Mouse (Mus musculus): ENCODE measurements around the gene Tmcc3. TPM values are rescaled to one million over a fixed set of nuclear protein-coding genes. Genes with fewer than 3 reads are reported as not detected.

Tmcc3 gene
- 10 to 100 TPM; 33.7 to 34.4 TPM for total RNA-seq (2021)
- long read RNA-seq, experiment 1, full-length matches to known transcripts: 8 of 27 reads
- long read RNA-seq, experiment 1, partial matches to known transcripts: 12 of 27 reads
- long read RNA-seq, experiment 1, other reads (novel, unspliced or antisense): 7 of 27 reads
- long read RNA-seq, experiment 2, full-length matches to known transcripts: 17 of 24 reads
- long read RNA-seq, experiment 2, partial matches to known transcripts: 1 of 24 reads
- long read RNA-seq, experiment 2, other reads (novel, unspliced or antisense): 6 of 24 reads

DNA sequence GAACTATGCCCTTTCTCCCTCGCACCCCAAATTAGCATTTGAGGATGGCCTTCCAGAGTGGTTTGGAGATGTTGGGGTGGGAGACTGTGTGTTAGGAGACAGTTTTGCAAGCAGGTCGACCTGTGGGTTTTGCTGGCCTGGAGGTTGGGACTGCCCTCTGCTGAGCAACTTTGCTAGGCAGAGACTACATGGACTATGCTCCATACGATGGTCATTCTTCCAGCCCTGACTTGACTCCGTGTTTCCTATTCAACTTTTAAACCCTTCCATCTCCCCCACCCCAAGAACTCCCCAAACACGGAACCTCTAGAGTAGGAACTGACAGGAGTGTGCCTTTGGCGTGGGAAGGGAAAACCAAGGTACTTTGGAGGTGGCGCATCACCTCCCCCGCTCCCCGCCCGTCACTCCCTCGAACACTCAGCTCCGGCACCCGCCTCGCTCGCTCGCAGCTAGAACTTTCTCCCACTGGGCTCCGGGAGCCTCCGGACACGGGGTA is at the start of gene Tmcc3:
TSS of gene Tmcc3 (plus strand) at position 439 of the 496 bp plus-strand sequence.
- no peak for DNase-seq

DNA sequence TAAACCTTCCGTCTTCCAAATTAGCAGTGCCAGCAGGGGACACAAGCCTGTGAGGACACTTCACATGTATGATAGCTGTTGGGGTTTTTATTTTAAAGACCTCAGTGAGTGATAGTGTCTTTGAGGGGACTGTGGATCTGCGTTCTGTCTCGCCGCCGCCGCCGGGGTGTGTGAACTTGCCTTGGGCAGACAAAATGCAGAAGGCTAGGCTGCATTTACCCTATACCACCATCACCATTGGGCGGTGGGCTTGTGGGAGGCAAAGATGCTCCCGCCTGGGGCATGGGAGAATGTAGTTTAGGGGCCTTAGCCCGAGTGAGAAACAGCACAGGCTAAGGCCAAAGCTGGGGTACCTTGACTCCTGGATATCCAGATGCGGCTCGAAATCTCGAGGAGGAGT is 49.1 kb upstream of the Tmcc3 start:
- DNase-seq: no peak

DNA sequence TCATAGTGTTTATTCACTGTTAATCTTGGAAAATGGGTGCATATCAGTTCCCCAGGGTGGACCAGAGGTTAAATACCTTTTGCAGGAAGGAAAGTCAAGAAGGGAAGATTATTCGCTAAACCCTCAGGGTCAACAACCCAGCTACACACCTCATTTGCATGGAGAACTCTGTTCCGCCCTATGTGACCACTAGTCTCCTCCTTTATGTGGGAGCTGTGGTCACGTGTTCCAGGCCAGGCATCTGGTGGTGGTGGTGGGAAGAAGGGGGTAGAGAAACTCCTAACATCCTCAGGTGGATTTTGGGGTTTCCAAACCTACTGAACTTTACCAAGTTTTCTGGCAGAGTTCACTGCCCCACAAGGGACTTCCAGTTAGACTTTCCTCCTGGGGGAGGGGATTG is 48.5 kb upstream of the Tmcc3 start:
- DNase-seq: no peak

DNA sequence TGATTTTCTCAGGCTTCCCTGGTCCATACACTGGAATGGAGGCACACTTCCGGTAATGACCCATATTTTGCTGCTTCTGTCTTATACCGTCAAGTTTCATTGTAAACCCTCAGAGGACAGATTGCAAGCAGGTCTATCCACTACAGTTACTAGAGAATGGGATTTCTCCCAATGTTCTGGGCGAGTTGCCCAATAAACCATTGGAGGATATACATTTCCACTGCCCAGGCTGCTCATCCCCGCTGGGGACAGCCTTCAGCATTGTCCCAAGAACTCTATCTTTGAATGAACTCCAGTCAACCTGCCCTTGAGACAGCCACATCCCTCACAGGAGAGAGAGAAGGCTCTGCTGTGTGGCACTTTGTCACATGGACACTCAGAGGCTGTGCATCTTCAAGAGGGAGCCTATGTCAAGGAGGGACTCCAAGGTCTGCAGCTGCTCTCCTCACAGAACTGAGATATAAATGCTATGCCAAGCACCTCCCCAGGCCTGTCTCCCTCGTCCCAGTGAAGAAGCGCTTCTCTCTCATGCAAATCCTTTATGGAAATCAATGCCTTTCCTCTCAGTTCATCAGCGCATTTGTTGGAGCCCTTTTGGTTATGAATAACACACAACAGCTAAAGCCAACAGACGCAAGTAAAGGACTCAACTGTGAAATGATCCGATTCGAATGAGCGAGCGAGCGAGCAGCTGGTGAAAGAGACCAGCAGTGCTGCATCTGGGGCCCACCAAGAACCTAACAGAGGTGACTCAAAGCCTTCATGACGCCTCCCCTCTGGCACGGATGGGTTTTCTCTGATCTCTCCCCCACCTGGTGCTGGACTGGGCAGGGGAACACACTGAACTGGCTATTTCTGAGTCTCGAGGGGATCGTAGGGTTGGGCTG is 45.9 kb upstream of the Tmcc3 start:
- no peak for DNase-seq

DNA sequence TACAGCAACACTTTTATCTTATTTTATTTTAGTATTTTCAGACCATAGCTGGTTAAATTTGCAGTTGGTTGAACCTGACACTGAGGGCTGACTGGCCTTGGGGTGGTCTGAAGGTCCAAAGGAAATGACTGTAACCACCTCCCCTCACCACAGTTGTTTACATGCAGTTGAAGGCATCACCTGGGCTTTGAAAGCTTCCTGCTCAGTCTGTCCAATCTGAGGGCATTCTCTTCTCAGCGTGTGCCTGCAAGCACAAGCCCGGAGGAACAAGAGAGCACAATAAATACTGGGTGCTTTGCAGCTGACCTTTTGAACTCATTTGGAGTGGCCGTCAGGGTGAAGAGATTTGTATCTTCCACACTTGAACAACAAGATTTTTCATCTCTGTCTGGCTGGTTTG is 36.4 kb upstream of the Tmcc3 start:
- no peak for DNase-seq

DNA sequence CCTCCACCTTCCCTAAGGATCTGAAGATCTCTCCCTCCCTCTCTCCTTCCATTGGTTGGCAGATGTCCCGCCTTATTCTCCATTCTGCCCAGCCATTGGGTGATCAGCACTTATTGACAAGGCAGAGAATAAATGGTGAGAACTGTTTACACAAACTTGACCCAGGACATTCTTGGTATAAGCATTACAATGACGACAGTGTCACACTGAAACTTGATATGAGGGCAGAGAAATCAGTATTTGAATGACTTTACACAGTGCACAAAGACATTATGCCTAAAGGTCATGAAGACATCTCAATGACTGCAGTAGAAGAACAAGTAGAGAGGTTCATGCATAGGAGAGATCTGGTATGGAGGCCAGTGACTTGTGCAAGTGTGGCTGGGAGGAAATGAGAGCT is 35.2 kb upstream of the Tmcc3 start:
- no peak for DNase-seq

DNA sequence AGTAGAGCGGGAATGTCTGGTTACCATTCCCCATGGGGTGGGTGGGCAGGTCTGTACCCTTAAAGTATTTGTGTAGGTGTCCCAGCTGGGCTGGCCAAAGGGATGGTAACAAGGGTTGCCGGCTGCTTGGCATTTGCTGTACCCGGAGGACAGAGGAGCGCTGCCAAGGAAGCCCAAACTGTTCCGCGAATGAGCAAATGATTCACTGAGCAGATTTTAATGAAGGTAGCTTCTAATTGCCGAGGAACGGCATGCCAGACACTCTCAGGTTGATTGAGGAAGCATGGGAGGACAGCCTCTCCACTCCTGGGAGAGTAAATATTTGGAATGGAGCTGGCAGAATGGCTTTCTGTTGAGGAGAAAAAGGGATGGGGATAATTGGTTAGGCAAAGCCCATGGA is 29.6 kb upstream of the Tmcc3 start:
- DNase-seq: no peak

DNA sequence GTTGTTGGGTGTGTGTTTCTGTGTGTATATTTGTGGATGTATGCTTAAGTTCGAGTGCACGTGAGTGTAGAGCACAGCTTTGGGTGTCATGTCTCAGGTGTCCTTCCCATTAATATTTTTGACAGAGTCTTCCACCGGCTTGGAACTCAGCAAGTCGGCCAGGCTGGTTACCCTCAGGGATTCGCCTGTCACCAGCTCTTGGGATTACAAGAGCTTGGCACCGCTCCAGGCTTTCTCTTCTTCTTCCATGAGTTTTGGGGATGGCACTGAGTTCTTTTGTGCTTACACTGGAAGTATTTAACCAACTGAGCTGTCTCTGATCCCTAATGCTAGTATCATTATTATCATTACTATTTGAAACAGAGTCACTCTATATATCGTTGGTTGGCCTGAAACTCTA is 29.0 kb upstream of the Tmcc3 start:
- DNase-seq: no peak

DNA sequence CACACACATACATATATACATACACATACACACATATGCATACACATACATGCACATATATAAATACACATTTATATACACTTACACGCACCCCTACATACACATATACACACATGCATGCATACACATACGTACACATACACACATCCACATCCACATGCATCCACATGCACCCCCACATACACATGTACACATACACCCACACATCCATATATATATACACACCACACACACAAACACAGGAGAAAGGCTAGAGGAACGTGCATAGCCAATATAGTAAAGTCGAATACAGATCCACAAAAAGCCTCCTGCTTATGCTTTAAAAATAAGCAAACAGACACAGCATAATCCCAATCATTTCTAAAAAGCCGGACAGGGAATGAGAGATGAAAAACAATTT is 17.3 kb upstream of the Tmcc3 start:
- no peak for DNase-seq

DNA sequence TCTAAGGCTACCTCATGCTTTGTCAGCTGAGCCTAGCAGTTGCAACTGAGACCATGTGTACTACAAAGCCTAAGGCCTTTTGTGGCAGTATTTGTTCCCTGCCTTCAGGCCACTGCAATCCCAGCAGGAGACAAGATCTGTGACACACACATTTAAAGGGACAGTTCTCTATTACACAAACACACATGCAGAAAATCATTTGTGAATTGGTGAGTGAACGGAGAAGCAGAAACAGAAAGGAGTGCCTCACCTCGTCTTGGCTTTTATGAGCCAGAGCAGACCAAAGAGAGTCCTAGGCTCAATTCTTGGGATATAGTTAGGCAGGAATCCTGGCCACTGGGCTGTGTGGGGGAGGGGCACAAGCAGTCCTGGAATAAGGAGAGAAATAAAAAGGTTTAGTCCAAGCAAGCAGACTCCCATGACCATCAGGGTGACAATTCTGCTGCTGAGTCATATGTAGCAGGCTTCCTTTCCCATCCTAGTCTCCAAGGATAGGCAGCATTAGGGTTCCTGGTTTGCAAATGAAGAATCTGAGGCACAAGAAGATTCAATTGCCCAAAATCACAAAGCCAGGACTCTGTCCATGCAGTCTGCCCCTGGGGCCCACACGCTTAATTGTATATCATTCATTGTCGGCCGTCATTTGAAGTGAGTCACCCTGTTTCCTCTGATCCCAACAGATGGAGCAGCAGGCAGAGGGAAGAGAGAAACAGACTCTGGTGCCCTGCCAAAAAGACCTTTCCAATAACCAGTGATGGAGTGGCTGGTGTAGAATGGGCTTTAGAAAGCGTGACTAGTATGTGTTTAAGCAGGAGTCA is 16.6 kb upstream of the Tmcc3 start:
- DNase-seq: peak; percentile 6

DNA sequence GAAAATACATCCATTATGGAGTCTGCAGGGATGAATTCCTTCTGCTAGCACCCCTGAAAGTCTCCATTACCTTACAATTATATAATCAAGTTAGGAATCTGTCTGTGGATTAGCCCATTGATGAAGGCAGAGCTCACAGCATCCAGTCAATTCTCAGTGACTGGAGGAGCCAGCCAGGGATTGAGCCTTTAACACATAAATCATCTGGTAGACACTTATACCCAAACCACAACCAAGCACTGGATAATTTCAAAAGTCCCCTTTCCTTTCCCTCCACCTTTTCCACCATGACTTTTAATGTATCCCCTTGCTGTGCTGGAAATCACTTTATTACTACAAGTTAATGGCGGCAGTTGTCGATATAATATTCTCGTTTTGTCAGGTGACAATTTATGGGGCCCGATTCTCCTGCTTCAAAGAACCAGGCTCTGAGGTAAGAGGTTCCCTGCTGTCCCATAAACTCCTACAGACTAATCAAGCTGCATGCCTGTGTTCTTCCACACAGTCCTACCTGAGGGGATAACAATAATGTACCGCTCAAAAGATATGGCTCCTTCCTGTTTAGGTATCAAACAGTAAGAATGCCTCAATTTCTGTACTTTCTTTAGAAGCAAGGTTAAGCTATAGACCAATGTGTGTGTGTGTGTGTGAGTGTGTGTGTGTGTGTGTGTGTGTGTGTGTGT is 15.7 kb upstream of the Tmcc3 start:
- no peak for DNase-seq

DNA sequence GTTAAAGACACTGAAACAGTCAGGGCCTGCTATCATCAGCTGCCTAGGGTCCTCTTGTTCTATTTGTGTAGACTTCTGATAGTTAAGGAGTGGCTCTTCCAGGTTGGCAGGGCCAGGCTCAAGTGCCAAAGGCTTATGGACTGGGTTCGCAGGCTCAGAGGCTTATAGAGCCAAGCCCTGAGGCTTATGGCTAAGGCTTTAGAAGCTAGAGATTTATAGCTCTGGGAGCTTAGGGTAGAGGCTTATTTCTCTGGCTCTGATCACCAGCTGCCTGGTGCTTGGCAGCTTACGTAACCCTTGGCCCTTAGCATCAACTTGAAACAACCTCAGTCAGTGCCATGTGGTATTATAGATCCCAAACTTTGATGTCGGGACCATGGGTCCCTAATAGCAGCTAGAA is 13.3 kb upstream of the Tmcc3 start, which contains the start of gene Gm4792:
TSS of gene Gm4792 (minus strand) at position 233 of the 400 bp plus-strand sequence.
- DNase-seq: no peak

DNA sequence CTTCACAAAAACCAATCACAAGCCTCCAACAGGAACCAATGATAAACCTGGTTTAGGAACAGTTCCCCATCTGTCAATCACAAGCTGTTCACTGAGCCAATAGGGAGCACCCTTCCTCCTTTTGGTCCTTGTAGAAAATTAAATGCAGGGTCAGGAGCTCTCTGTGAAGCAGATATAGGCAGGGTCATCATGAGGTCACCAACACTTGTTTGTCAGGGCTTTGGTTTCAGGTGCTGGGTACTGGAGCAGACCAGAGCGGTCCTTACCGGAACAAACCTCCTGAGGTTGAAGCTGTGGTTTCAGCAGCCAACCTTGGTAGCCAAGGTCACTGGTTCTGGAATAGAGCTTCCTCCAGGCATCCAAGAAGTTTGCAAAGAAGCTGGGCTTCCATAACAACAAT is 12.4 kb upstream of the Tmcc3 start:
- no peak for DNase-seq

DNA sequence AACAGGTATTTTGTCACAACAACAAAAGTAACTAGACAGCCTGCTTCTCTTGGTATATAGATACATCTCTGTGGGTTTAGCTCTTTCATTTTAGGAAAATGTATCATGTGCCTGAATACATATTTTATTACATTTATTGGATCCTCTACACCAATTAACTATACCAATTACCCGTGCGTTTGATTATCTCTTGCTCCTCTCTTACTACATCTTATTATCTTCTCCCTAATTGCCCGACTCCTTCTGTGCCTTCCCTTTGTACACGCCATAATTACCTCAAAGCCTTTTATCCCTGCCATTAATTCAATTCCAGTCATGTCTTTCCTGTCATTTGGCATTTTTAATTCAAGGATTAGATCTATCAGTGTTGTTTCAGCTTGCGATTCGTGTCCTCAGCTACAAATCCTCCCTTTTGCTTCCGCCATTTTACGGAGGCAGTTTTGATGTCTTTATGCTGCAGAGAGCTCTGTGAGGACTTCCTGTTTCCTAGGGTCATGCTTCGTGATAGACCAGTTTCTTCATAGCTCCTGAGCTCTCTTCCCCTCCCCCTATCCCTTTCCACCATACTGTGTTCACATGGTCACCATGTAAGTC is 7.6 kb upstream of the Tmcc3 start:
- no peak for DNase-seq

DNA sequence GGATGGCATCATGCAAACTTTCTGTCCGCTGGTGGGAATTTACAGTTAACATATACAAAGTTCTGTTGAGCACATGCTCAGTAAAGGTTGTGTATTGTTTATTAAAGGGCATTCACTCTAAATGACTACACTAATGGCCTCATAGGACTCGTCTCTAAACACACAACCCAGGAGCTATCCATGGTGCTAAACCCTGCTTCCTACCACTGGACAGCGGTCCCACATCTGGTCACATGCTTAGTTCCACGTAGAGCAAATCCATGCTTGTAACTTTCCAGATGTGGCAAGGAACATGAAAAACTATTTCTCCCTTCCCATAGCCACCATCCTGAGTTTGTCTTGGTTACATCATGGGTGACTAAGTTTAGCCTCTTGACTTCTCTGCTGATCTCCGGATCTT is 6.2 kb upstream of the Tmcc3 start:
- DNase-seq: peak; percentile 71

DNA sequence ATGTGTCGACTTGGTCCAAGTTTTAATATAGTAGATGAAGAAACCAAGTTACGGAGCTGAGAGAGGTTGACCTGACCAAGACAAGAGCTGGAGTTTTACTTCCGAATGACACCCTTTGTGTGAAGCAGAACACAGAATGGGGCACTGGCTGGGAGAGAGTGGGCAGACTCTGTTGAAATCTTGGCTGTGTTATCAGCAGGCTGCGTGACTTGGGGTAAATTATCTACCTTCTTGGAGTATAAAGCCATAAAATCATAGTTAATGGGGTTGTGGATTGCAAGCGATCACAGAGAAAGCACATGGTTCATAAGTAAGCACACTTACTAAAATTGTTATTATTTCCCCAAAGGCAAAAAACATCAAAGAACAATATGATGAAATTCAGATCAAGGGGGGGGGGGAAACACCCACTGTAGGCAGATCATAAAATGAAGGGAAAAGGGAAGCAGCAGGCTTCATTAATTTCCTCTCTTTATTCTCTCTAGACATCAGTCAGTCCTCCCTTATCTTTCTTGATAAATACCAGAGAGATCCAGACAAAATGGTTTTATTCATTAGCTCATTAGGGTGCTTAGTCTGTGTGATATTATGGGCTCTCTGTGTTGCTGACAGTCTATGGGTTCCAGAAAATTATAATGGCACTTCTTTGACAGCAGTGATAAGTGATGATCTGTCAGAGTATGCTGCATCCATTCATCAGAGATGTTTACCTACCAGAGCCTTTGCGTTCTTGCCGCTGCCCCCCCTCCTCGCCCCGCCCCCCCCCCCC is 1.1 kb upstream of the Tmcc3 start:
- no peak for DNase-seq

DNA sequence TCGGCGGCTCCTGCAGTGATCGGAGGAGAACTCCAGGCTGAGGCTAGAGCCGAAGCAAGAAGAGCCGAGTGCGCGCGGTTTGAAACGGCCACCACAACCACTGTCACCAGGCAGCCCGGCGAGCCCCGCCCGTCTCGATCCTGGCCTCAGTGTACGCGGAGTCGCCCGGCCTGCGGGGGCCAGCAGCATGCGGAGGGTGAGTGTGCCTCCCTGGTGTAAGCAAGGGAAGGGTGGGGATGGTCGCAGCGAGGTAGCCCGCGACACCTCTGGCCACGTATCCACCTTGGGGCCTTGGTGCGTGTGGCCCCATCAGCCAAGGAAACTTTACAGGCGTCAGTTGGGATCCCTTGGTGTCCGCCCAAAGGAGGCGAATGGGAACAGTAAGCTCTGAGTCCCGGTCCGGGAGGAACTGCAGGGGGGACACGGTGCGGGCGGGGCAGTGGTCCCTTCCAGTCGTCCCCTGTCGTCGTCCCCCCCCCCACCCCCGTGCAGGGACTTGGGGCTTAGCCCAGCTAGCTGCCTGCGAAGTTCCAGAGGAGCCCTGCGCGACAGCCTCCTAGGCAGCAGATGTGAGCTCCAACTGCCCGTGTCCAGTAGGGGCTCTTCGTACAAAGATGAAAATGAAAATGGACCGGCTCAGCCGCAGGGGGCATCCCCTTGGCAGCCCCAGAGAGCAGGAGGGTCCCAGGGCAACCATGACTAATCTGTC is 412 bp downstream of the Tmcc3 start:
- DNase-seq: peak; percentile 42

DNA sequence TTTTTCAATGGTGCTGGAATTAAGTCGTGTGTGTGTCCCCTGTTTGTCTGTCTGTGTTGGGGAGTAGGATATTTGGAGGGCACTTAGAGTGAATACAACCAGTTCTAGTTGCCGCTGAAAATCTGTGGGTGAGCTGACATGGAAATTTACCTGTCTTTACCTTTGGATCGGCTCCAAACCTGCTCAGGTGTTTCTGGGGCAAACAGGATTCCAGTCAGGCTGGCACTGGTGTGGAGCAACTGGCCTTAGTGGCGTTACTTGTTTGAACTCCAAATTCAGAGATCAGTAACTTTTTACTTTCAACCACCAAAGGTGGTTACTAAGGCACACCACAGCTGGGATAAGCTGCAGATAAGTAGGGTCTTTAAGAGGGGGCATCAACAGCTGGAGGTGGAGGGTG is 1.4 kb downstream of the Tmcc3 start:
- no peak for DNase-seq

DNA sequence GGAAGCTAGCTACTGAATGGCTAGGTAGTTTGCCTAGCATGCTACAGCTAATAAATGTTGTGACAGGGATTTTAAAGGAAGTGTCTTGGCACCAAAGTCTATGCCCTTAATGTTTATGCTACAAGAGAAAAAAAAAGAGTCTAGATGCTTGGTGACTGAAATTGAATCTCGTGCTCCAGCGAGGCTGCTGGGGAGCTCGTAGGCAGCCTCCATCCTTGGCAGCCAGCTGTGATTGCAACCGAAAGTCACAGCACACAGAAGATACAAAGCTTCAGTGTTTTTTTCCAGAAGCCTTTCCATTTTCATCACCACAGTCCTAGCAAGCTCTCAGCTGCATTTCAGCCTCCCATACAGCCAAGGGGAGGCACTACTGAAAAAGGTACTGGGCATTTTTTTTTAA is 6.8 kb downstream of the Tmcc3 start:
- DNase-seq: no peak

DNA sequence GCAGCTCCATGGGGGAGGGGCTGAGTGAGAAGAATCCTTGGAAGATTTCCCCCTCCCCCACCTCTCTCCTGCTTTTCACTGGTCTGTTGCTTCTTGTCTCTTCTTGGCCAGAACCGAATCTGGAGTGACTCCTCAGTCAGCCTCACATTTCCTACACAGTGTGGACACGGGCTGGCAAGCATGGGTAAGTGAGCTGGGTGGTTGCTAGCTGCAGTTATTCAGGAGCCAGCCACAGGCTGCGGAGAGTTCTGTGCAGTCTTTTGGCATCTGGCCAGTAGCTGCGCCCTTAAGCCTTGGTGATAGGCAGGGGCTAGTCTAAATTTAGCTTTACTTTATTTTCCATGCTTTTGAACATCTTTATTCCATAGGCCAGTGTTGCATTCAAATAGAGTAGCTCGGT is 18.2 kb downstream of the Tmcc3 start:
- peak; percentile 53 for DNase-seq

Measured in adrenal gland, postnatal 10 days (tissue).